Mouse (Mus musculus): ENCODE measurements around the gene 1700016H13Rik.

DNA sequence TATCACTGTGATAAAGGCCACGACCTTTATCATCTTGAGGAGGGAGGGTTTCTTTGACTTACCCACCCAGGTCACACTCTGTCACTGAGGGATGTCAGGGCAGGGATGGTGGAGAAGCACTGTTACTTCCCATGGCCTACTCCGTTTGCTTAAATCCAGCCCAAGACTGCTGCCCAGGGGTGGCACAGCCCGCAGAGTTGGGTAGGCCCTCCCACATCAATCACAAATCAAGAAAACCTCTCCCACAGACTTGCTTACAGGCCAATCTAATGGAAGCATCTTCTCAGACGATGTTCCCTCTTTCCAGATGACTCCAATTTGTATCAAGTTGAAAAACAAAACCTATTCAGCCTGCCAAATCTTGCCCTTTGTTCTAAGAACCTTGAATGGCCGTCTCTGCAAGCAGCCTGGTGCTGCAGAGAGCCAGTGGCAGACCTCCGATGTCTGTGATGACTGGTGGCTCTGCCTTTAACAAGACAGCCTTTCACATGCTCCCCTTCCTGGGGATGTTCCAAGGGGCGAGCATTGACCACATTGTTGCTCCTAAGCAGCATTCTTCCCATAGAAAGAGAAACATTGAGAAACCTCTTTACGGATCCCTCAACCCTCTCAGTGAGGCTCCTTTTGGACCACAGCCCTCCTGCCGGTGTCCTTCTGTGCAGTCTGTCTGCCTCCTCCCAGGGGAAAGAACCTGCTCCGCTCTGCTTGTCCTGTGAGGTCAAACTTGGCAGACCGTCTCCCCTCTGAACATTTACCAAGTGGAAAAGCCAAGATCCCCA lies 52.5 kb downstream of the 1700016H13Rik start:
- no peak for TF ChIP-seq JUND (IDR thresholded peaks at IDR 0.05; ENCODE audit: low read depth, low read length)
- TF ChIP-seq POLR2A (IDR thresholded peaks at IDR 0.05; ENCODE audit: control insufficient read depth in 1 of 2, insufficient read depth in 1 of 2, low read depth in 1 of 2, low read length in 2 of 2, poor library complexity in 1 of 2) = no peak
- no peak for TF ChIP-seq SMC3 (IDR thresholded peaks at IDR 0.05; ENCODE audit: low read depth, low read length)
- no peak for TF ChIP-seq CTCF (IDR thresholded peaks at IDR 0.05 in 2 of 3, conservative IDR thresholded peaks at IDR 0.05 in 1 of 3; ENCODE audit: control insufficient read depth in 1 of 3, insufficient read depth in 1 of 3, low read depth in 2 of 3, low read length in 3 of 3, poor library complexity in 1 of 3, severe bottlenecking in 1 of 3)
- TF ChIP-seq EP300 (IDR thresholded peaks at IDR 0.05; ENCODE audit: low read depth in 1 of 2, low read length in 2 of 2) = no peak
- TF ChIP-seq GATA1 (IDR thresholded peaks at IDR 0.05; ENCODE audit: low read depth, low read length) = no peak
- no peak for TF ChIP-seq SIN3A (IDR thresholded peaks at IDR 0.05; ENCODE audit: low read length)
- TF ChIP-seq POLR2AphosphoS2 (IDR thresholded peaks at IDR 0.05; ENCODE audit: low read length) = no peak
- TF ChIP-seq RAD21 (IDR thresholded peaks at IDR 0.05; ENCODE audit: low read depth, low read length) = no peak
- TF ChIP-seq TCF12 (IDR thresholded peaks at IDR 0.05; ENCODE audit: low read depth, low read length) = no peak
- TF ChIP-seq MEF2A (IDR thresholded peaks at IDR 0.05; ENCODE audit: extremely low read depth, insufficient replicate concordance, low read depth, low read length, poor library complexity, severe bottlenecking) = no peak
- TF ChIP-seq RCOR1 (IDR thresholded peaks at IDR 0.05; ENCODE audit: low read depth, low read length) = no peak
